In genomic region chr9:5634969-5635368, GRCm38 (mm10) we compare ENCODE assay signal across 8 mouse cellular contexts.
DNase-seq lines count a peak whose midpoint lies in the region.

No protein-coding gene starts in this region.

- peak; percentile 12 for DNase-seq in left cerebral cortex, adult 11 months (ENCODE audit: low spot score)
- no peak for DNase-seq in left cerebral cortex, adult 8-10 months (ENCODE audit: low spot score in 2 of 2)
- DNase-seq in brain, adult 2 months (ENCODE audit: low read depth, low spot score), result peak; percentile 78
- DNase-seq in fibroblast of lung, adult 2 months (ENCODE audit: low read depth), result peak; percentile 2
- peak; percentile 19 for DNase-seq in large intestine, adult 2 months (ENCODE audit: low read depth, low spot score)
- peak; percentile 0 for DNase-seq in retina, postnatal 7 days (ENCODE audit: low read depth, low spot score)
- no peak for DNase-seq in spleen, postnatal 4 days (ENCODE audit: low spot score in 2 of 2)
- DNase-seq in ovary, postnatal 10 days (ENCODE audit: low spot score), result no peak

- WGBS in large intestine, adult 2 months, result 22% methylated on average over 1 of the region's 1 CpGs

Comparison
In these comparisons a context has a peak if more than half of its experiments do, and no peak if none do; other contexts are left out.
1. DNase-seq: peak in left cerebral cortex, adult 11 months (single experiment), brain, adult 2 months (single experiment), fibroblast of lung, adult 2 months (single experiment), large intestine, adult 2 months (single experiment) and retina, postnatal 7 days (single experiment); none in left cerebral cortex, adult 8-10 months (0 of 2), spleen, postnatal 4 days (0 of 2) and ovary, postnatal 10 days (single experiment).